Mouse (Mus musculus) right cerebral cortex, postnatal 14 days (tissue): ENCODE data around the gene Ptpn22.

Experiments used
- DNase-seq: peaks from one replicate; pipeline ENCODE4 v3.0.0; 2022

Gene Ptpn22

DNA sequence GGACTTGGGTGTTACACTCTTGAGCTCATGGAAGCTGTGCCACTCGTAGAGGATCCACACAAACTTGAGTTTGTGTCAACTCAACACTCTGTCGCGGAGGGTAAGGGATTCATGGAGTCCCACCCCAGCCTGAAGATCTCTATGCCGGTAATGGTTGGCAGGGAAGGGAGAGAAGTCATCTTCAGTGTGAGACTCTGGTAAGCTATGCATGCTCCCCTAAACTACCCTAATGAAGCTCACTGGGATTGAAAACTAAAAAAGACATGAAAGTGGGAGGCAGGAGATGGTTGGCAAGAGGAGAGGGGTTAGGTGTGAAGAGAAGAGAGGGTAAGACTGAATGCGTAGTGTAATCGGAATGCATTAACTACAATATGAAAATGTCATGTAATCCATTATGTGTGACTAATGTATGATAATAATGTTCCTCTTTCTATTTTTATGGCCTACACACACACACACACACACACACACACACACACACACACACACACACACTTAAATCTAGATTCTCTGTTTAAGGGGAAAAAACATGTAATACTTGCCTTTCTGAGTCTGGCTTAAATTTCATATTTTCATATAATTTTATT lies 1.5 kb upstream of the Ptpn22 start:
- DNase-seq = no peak

- no peak for DNase-seq
Measured at GRCm38 (mm10) chr3:103859851-103860391, 326 bp downstream of the Ptpn22 start.

GRCm38 (mm10) chr3:103862721-103863220 lies 3.2 kb downstream of the Ptpn22 start:
- no peak for DNase-seq

DNA sequence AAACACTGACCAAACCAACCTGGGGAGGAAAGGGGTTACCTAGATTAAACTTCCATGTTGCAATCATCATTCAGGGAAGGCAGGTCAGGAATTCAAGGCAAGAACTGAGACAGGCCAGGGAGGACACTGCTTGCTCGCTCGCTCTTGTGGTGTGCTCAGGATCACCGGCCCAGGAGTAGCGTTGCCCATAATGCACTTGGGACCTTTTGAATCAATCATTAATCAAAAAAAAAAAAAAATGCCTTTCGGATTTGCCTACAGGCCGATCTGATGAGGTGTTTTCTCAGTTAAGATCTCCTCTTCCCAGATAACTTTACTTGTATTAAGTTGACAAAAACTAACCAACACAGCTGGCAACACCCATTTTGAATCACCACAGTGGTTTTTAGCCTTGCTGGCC lies 4.6 kb downstream of the Ptpn22 start:
- DNase-seq = no peak

DNA sequence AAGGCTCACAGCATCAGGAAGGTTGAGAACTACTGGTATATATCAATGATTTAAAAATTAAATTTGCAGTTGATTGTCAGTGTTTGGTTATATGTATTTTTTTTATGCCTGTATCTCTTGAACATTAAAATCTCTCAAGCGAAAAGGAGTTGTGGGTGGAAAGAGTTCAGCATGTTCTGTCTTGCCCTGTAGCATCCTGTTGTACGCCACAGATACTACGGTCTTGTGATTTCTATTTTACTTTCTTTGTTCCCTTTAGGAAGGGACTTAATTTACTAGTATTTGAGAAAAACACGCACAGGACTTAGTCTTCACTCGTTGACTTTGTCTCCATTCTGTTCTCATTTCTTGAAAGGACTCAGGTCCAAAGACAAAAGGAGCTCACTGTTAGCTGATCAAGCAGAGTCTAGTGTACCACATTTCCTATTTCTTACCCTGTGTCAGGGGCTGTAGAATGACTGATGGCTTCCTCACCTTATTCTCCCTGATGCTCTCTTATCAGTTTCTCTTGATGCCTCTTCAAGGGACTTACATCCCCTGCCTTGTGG lies 7.9 kb downstream of the Ptpn22 start:
- DNase-seq = no peak

DNA sequence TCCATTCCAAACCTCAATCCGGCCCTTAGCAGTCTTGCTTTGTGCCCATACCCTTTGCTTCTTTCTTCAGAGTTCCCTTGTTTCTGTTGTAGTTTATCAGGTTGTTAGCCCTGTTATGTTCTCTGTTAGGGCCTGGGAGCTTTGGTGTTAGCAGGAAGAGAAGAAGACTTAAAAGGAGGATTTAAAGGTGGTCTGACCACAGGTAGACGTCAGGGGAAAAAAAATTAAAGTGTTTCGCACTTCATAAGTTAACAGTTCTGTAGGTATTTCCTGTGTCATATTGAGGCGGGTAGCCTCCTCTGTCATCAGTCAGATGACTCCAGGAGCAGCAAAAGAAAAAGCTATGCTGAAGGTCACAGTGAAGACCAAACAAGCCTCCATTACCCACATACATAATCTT lies 8.4 kb downstream of the Ptpn22 start:
- DNase-seq = no peak

DNA sequence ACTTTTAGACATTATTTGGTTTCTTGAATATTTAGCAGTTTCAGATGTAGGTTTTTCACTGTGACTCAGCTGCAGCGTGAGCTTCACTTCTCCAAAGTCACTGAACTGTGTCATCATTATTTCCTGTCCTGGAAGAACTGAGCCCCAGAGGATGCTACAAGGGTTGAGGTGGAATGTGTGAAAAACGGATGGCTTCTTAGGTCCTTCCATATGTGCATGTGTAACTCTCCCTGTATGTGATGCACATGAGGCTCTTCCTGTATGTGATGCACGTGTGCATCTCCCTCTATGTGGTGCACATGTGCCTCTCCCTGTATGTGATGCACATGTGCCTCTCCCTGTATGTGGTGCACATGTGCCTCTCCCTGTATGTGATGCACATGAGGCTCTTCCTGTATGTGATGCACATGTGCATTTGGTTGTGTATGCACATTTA lies 13.1 kb downstream of the Ptpn22 start:
- DNase-seq = no peak

GRCm38 (mm10) chr3:103874329-103874728 lies 14.7 kb downstream of the Ptpn22 start:
- DNase-seq = no peak

DNA sequence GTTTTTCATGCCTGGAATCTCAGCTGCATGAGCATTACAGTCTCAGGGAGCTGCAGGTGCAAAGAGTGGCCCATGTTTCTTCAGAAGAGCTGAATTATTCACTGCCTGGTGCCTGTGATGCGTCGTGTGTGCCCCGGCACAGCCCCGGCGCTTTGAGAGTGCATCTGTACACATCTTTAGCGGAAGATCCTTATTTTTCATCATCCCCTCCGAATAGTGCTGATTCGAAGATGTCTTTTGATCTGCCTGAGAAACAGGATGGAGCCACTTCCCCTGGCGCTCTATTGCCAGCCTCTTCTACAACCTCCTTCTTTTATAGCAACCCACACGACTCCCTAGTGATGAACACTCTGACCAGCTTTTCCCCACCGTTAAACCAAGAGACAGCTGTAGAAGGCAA lies 26.4 kb downstream of the Ptpn22 start:
- no peak for DNase-seq

GRCm38 (mm10) chr3:103887581-103887980 lies 28.0 kb downstream of the Ptpn22 start:
- DNase-seq = peak; percentile 20

- DNase-seq = no peak
Measured at GRCm38 (mm10) chr3:103893374-103893773, 33.8 kb downstream of the Ptpn22 start.

DNA sequence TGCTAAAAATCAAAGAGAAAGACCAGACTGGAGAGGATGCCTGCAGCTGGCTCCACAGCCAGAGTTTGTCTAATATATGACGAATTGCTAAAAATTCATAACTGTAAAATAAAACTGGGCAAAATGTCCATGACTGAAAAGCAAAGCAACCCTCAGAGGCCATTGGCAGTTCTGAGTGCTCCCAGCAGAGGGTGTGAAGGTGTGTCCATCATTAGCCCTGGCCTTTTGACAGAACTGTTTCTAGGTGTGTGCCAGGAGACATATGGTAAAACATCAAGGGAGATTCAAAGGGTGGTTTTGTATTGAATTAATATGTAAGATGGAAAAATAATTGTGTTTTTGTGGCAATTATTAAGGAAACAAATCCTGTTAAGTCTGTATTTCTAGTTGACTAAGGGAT lies 45.1 kb downstream of the Ptpn22 start:
- no peak for DNase-seq

DNA sequence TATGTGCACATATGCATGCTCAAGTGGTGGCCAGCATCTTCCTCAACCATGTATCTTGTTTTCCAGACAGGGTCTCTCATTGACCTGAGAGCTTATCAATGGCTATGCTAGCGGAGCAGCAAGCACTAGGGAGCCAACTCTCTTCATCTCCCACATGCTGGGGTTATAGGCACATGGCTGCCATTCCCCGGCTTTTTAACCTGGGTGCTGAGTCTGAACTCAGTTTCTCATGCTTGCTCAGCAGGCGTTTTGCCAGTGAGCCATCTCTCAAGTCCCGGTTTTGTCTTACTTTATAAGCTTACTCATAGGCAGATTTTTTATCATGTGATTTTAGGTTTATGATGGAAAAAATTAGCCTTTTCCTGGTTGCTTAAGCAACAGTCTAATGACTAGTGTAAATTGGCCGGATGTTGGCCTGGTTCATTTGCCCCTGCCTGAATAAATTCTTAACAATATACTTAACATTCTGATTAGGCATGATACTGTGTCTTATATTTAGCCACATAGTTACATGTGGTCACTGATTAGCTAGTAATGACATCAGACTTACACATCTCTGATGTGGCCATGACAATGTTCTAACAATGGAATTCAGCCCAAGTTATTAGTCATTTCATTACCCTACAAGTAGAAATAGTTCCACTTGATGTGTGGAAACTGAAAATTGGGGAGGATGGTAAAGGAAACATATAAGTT lies 47.9 kb downstream of the Ptpn22 start:
- DNase-seq = no peak

- no peak for DNase-seq
Measured at GRCm38 (mm10) chr3:103908781-103909180, 49.2 kb downstream of the Ptpn22 start.

DNA sequence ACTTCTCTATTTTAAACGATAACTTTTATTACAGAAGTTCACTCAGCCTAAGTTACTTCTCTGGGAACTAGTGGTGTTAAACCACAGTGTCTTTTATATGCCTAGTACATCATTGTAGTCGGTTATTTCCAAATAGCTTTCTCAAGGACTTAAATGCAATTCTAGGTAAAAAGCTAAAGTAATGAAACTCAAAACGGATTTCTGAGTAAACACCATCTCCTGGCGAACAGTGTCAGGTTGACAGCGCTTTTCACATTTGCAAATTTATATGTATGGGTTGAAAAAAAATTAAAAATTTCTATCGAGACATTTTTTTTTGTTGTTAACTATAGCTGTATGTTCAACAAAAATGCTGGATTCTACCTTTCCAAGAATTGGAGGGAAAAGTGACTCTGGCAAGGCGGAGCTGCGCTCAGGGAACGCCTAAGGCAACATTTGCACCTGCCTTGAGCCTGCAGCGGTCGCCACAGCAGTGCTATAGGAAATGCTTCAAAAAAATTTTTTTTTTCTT lies 53.9 kb downstream of the Ptpn22 start:
- no peak for DNase-seq

GRCm38 (mm10) chr3:103914010-103914669 lies 54.5 kb downstream of the Ptpn22 start, which contains the start of gene Rsbn1:
Gene Rsbn1, plus strand, starts transcription at chr3:103914120.
- DNase-seq = peak; percentile 96

GRCm38 (mm10) chr3:103914732-103915508 lies 55.3 kb downstream of the Ptpn22 start:
- DNase-seq = peak; percentile 57

GRCm38 (mm10) chr3:103915509-103915896 lies 55.9 kb downstream of the Ptpn22 start:
- no peak for DNase-seq

- no peak for DNase-seq
Measured at GRCm38 (mm10) chr3:103916205-103916838, 56.7 kb downstream of the Ptpn22 start.

GRCm38 (mm10) chr3:103916839-103917237 lies 57.2 kb downstream of the Ptpn22 start:
- DNase-seq = no peak

GRCm38 (mm10) chr3:103920094-103920493 lies 60.5 kb downstream of the Ptpn22 start:
- DNase-seq = no peak

DNA sequence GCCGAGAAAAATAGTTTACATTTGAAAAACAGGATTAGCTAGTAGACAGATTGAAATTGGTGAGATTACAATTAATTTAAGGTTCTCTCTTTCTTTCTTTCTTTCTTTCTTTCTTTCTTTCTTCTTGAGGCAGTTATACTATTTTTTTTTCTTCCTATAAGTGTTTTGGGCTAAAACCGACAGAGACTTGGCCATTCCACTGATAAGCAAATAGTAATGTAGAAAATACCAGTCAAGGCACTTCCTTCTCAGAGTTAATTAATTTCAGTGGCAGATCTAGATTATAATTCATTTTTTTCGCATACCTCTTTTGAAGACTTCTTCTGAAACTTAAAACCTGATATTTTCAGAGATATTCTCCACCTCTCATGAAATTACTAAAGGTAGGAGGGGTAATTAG lies 65.7 kb downstream of the Ptpn22 start:
- DNase-seq = no peak
